Mouse (Mus musculus) heart, embryonic 11.5 days (tissue): Measurements from ENCODE around the gene Arsg. TPM values are rescaled to one million over a fixed set of nuclear protein-coding genes. Genes with fewer than 3 reads are reported as not detected.

Experiments
- ATAC-seq: fragments of 200-750 bp; cut with Nextera tagmentation; replicated peaks from 2 replicates; pipeline ENCODE4 v1.8.0; 2017; ENCODE audit warnings: moderate library complexity; ENCODE audit not compliant: insufficient number of reproducible peaks, low FRiP score, low TSS enrichment
- H3K27ac ChIP-seq: fragments of 300-500 bp; sonication (generic); 2 replicates; pipeline ENCODE4 v1.5.1; 2014; ENCODE audit warnings: mild to moderate bottlenecking, low read depth, low read length
- H3K27me3 ChIP-seq: fragments of 300-500 bp; sonication (generic); 2 replicates; pipeline ENCODE4 v1.6.1; 2014; ENCODE audit warnings: mild to moderate bottlenecking, low read length, mixed read lengths; ENCODE audit not compliant: control insufficient read depth, insufficient read depth
- H3K36me3 ChIP-seq: fragments of 300-500 bp; sonication (generic); 2 replicates; pipeline ENCODE4 v1.6.1; 2014; ENCODE audit warnings: mild to moderate bottlenecking, low read length, moderate library complexity, mixed read lengths; ENCODE audit not compliant: control insufficient read depth, insufficient read depth
- H3K4me1 ChIP-seq: fragments of 300-500 bp; sonication (generic); 2 replicates; pipeline ENCODE4 v1.6.1; 2014; ENCODE audit warnings: low read length; ENCODE audit not compliant: control insufficient read depth, insufficient read depth
- H3K4me2 ChIP-seq: fragments of 300-500 bp; sonication (generic); 2 replicates; pipeline ENCODE4 v1.6.1; 2014; ENCODE audit warnings: mild to moderate bottlenecking, moderate library complexity
- H3K4me3 ChIP-seq: fragments of 300-500 bp; sonication (generic); 2 replicates; pipeline ENCODE4 v1.5.1; 2014; ENCODE audit warnings: low read depth, low read length
- H3K9ac ChIP-seq: fragments of 300-500 bp; sonication (generic); 2 replicates; pipeline ENCODE4 v1.6.1; 2014; ENCODE audit warnings: mild to moderate bottlenecking, low read depth, low read length, moderate library complexity
- H3K9me3 ChIP-seq: fragments of 300-500 bp; sonication (generic); replicated peaks from 2 replicates; pipeline ENCODE4 v1.6.1; 2016; ENCODE audit warnings: low read length; ENCODE audit not compliant: control insufficient read depth
- WGBS: fragments of 180-500 bp; shearing (Covaris S2); extraction: QIAGEN DNeasy Blood & Tissue Kit; methylation state at CpG from one replicate; pipeline ENCODE4 v1.1.7; 2014; ENCODE audit not compliant: insufficient replicate concordance; 5-methylcytosine and 5-hydroxymethylcytosine counted together
- polyA plus RNA-seq: library from polyadenylated mRNA; unstranded; fragments of >200 nt; fragmentation: Nextera tagmentation; extraction: Ambion mirVana; gene quantifications from 2 replicates; pipeline ENCODE4 v1.2.1, GENCODE M21; 2014

Gene Arsg
- polyA plus RNA-seq, 1 experiment from 2014 or later = 4.2 TPM

- no peaks in the 10 kb centered on the region for H3K9me3 ChIP-seq
- peak overlapping the region; percentile 54 for H3K27ac ChIP-seq
- H3K4me2 ChIP-seq = no peak overlapping the region
- WGBS = 35% methylated on average over 5 of the region's 5 CpGs
- peaks cover 22% of the 10 kb centered on the region for H3K4me1 ChIP-seq
- no peaks in the 10 kb centered on the region for H3K27me3 ChIP-seq
- H3K36me3 ChIP-seq = no peaks in the 10 kb centered on the region
- no peak overlapping the region for H3K4me3 ChIP-seq
- peak; percentile 70 for ATAC-seq
- peak overlapping the region; percentile 52; the same call in 1 of the 2 replicates for H3K9ac ChIP-seq
These were observed 76.6 kb downstream of the Arsg start for GRCm38 (mm10) chr11:109549599-109550290.

- Histone ChIP-seq H3K4me2 (no peak overlapping the region), H3K4me3 (no peak overlapping the region), H3K9ac (0 out of 2 replicates have a peak overlapping the region, but pooled peaks have one; percentile 34), H3K4me1 (peaks cover 15% of the 10 kb centered on the region), H3K27me3 (no peaks in the 10 kb centered on the region), H3K36me3 (no peaks in the 10 kb centered on the region), H3K27ac (no peak overlapping the region), H3K9me3 (no peaks in the 10 kb centered on the region)
- WGBS = 73% methylated on average over 4 of the region's 4 CpGs
- no peak for ATAC-seq
These were observed 80.7 kb downstream of the Arsg start for GRCm38 (mm10) chr11:109553921-109554320.

- no peaks in the 10 kb centered on the region for H3K9me3 ChIP-seq
- H3K27me3 ChIP-seq = no peaks in the 10 kb centered on the region
- 40% methylated on average over 3 of the region's 3 CpGs for WGBS
- no peak overlapping the region for H3K4me2 ChIP-seq
- H3K36me3 ChIP-seq = no peaks in the 10 kb centered on the region
- ATAC-seq = no peak
- H3K9ac ChIP-seq = 0 out of 2 replicates have a peak overlapping the region, but pooled peaks have one; percentile 34
- peaks cover 15% of the 10 kb centered on the region for H3K4me1 ChIP-seq
- no peak overlapping the region for H3K4me3 ChIP-seq
- 0 out of 2 replicates have a peak overlapping the region, but pooled peaks have one; percentile 41 for H3K27ac ChIP-seq
These were observed 81.3 kb downstream of the Arsg start for GRCm38 (mm10) chr11:109554443-109554842.

- no peak for ATAC-seq
- no peaks in the 10 kb centered on the region for H3K9me3 ChIP-seq
- H3K9ac ChIP-seq = no peak overlapping the region
- H3K27ac ChIP-seq = peak overlapping the region; percentile 64; the same call in 1 of the 2 replicates
- peaks cover 25% of the 10 kb centered on the region for H3K4me1 ChIP-seq
- H3K36me3 ChIP-seq = no peaks in the 10 kb centered on the region
- no peak overlapping the region for H3K4me3 ChIP-seq
- H3K27me3 ChIP-seq = no peaks in the 10 kb centered on the region
- no peak overlapping the region for H3K4me2 ChIP-seq
- WGBS = 42% methylated on average over 6 of the region's 6 CpGs
These were observed 83.0 kb downstream of the Arsg start for GRCm38 (mm10) chr11:109556130-109556529.

GRCm38 (mm10) chr11:109557419-109557818 lies 84.2 kb downstream of the Arsg start:
- H3K4me3 ChIP-seq = no peak overlapping the region
- H3K27ac ChIP-seq = peak overlapping the region; percentile 77
- no peaks in the 10 kb centered on the region for H3K9me3 ChIP-seq
- peak; percentile 87 for ATAC-seq
- H3K27me3 ChIP-seq = no peaks in the 10 kb centered on the region
- H3K9ac ChIP-seq = no peak overlapping the region
- H3K36me3 ChIP-seq = no peaks in the 10 kb centered on the region
- peak overlapping the region; percentile 27; the same call in 1 of the 2 replicates for H3K4me2 ChIP-seq
- H3K4me1 ChIP-seq = peaks cover 25% of the 10 kb centered on the region
- 40% methylated on average over 11 of the region's 11 CpGs for WGBS

GRCm38 (mm10) chr11:109559241-109559640 lies 86.1 kb downstream of the Arsg start:
- ATAC-seq = no peak
- Histone ChIP-seq H3K9ac (no peak overlapping the region), H3K36me3 (no peaks in the 10 kb centered on the region), H3K9me3 (no peaks in the 10 kb centered on the region), H3K4me1 (peaks cover 25% of the 10 kb centered on the region), H3K27ac (no peak overlapping the region), H3K4me2 (0 out of 2 replicates have a peak overlapping the region, but pooled peaks have one; percentile 1), H3K4me3 (no peak overlapping the region), H3K27me3 (no peaks in the 10 kb centered on the region)
- 84% methylated on average over 12 of the region's 12 CpGs for WGBS

GRCm38 (mm10) chr11:109560793-109561257 lies 87.7 kb downstream of the Arsg start:
- no peaks in the 10 kb centered on the region for H3K27me3 ChIP-seq
- no peaks in the 10 kb centered on the region for H3K36me3 ChIP-seq
- 12% methylated on average over 9 of the region's 9 CpGs for whole genome bisulfite sequencing
- H3K4me1 ChIP-seq = peaks cover 25% of the 10 kb centered on the region
- peak; percentile 36 for ATAC-seq
- H3K4me2 ChIP-seq = peak overlapping the region; percentile 11; the same call in 1 of the 2 replicates
- H3K9me3 ChIP-seq = no peaks in the 10 kb centered on the region
- no peak overlapping the region; the same call in 1 of the 2 replicates for H3K27ac ChIP-seq
- no peak overlapping the region for H3K9ac ChIP-seq
- no peak overlapping the region for H3K4me3 ChIP-seq

GRCm38 (mm10) chr11:109561445-109561844 lies 88.3 kb downstream of the Arsg start:
- Histone ChIP-seq H3K9me3 (no peaks in the 10 kb centered on the region), H3K27ac (no peak overlapping the region), H3K4me2 (no peak overlapping the region), H3K9ac (no peak overlapping the region), H3K27me3 (no peaks in the 10 kb centered on the region), H3K4me1 (peaks cover 20% of the 10 kb centered on the region), H3K4me3 (no peak overlapping the region), H3K36me3 (no peaks in the 10 kb centered on the region)
- WGBS = 77% methylated on average over 3 of the region's 3 CpGs
- no peak for ATAC-seq
